Mouse (Mus musculus): ENCODE data around the gene Arl5c. TPM values are rescaled to one million over a fixed set of nuclear protein-coding genes. Genes with fewer than 3 reads are reported as not detected.
"Not testable (repeated sequence)": the region's sequence is repeated elsewhere in the genome, so short reads cannot be mapped to it uniquely, and the experiment has no call there.

The Arl5c gene
- polyA plus RNA-seq, 2 experiments: 2.4 to 6.1 TPM

GRCm38 (mm10) chr11:97953179-97953938 lies 42.6 kb downstream of the Arl5c start:
- no peak overlapping the region for H3K4me3 ChIP-seq (replicated peaks; ENCODE audit: low read length)
- no peaks in the 10 kb centered on the region for H3K27me3 ChIP-seq (ENCODE audit: control insufficient read depth, insufficient read depth, low read length)
- no peak overlapping the region for H3K9ac ChIP-seq (ENCODE audit: low read depth, low read length, severe bottlenecking)
- no peaks in the 10 kb centered on the region for H3K4me1 ChIP-seq (ENCODE audit: control insufficient read depth, insufficient read depth, low read length)
- no peak for TF ChIP-seq POLR2A (IDR thresholded peaks at IDR 0.05; ENCODE audit: borderline replicate concordance, extremely low read depth, insufficient read depth, insufficient read length)
- H3K9me3 ChIP-seq (ENCODE audit: control insufficient read depth, low read length): no peaks in the 10 kb centered on the region
- ATAC-seq (ENCODE audit: low FRiP score, low read depth): no peak
- DNase-seq (ENCODE audit: low spot score): no peak
- no peak overlapping the region for H3K4me2 ChIP-seq (replicated peaks; ENCODE audit: low read depth, low read length, severe bottlenecking)
- H3K27ac ChIP-seq (replicated peaks; ENCODE audit: low read depth, low read length): no peak overlapping the region
- 79% methylated on average over 16 of the region's 16 CpGs for WGBS
- H3K36me3 ChIP-seq (ENCODE audit: control insufficient read depth, insufficient read depth, low read length): no peaks in the 10 kb centered on the region

DNA sequence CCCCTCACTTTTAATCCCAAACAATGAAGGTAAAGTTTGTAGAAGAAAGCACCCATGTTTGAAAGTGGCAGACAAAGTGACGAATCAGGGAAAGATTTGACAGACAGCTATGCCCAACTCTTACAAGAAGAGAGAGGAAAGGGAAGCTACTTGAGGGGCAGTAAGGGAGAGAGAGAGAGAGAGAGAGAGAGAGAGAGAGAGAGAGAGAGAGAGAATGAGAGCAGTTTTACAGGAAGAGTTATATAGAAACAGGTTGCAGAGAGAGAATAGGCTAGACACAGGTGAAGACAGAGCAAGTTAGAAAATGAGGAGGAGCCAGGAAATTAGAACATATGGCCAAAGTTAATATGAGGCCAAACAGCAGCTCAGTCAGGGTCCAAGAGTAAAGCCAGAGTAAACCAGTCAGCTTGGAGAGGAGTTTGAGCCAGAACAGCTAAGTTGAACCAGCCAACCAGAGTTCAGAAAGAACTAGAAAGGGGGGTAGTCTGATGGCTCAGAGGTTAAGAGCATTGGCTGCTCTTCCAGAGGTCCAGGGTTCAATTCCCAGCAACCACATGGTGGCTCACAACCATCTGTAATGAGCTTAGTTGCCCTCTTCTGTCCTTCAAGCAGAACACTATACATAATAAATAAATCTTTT lies 43.5 kb downstream of the Arl5c start:
- Histone ChIP-seq H3K36me3 (ENCODE audit: control insufficient read depth, insufficient read depth, low read length) (no peaks in the 10 kb centered on the region), H3K4me2 (replicated peaks; ENCODE audit: low read depth, low read length, severe bottlenecking) (no peak overlapping the region), H3K27ac (replicated peaks; ENCODE audit: low read depth, low read length) (no peak overlapping the region), H3K9ac (ENCODE audit: low read depth, low read length, severe bottlenecking) (no peak overlapping the region), H3K27me3 (ENCODE audit: control insufficient read depth, insufficient read depth, low read length) (no peaks in the 10 kb centered on the region), H3K9me3 (ENCODE audit: control insufficient read depth, low read length) (no peaks in the 10 kb centered on the region), H3K4me1 (ENCODE audit: control insufficient read depth, insufficient read depth, low read length) (no peaks in the 10 kb centered on the region), H3K4me3 (replicated peaks; ENCODE audit: low read length) (no peak overlapping the region)
- ATAC-seq (ENCODE audit: low FRiP score, low read depth): no peak
- WGBS: 89% methylated on average over 1 of the region's 1 CpGs
- no peak for DNase-seq (ENCODE audit: low spot score)
- TF ChIP-seq POLR2A (IDR thresholded peaks at IDR 0.05; ENCODE audit: borderline replicate concordance, extremely low read depth, insufficient read depth, insufficient read length): no peak

DNA sequence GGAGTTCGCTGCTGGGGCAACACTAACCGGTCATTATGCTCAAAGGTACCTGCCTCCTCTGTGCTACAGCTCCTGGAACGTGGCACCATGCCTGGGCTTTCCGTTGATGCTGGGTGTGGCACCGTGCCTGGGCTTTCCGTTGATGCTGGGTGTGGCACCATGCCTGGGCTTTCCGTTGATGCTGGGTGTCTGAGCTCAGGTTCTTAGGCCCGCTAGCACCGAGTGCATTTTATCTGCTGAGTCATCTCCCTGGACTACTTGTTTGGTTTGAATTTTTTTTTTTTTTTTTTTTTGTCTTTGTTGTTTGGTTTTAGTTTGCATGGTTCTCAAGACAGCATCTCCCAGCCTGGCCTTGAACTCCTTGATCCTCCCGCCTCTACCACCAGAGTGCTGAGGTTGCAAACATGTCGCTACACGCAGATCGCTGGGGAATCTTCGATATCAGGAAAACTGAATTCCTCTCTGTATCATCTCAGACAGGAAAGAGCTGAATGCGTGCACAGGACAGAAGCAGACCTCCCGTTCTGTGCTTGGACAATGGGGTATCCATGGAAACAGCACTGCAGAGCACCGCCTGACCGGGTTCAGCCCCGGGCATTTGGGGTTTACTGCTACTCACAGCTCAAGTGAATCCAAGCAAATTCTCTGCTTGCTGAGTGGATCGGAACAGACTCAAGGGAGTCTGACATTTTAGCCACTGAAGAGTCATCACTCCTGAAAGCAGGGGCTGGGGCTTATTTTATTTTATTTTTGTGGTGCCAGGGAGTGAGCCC lies 46.1 kb downstream of the Arl5c start:
- DNase-seq (ENCODE audit: low spot score): no peak
- Histone ChIP-seq H3K9me3 (ENCODE audit: control insufficient read depth, low read length) (no peaks in the 10 kb centered on the region), H3K4me1 (ENCODE audit: control insufficient read depth, insufficient read depth, low read length) (no peaks in the 10 kb centered on the region), H3K4me3 (replicated peaks; ENCODE audit: low read length) (no peak overlapping the region), H3K4me2 (replicated peaks; ENCODE audit: low read depth, low read length, severe bottlenecking) (no peak overlapping the region), H3K36me3 (ENCODE audit: control insufficient read depth, insufficient read depth, low read length) (no peaks in the 10 kb centered on the region), H3K9ac (ENCODE audit: low read depth, low read length, severe bottlenecking) (no peak overlapping the region), H3K27me3 (ENCODE audit: control insufficient read depth, insufficient read depth, low read length) (no peaks in the 10 kb centered on the region), H3K27ac (replicated peaks; ENCODE audit: low read depth, low read length) (no peak overlapping the region)
- 61% methylated on average over 20 of the region's 20 CpGs for WGBS
- TF ChIP-seq POLR2A (IDR thresholded peaks at IDR 0.05; ENCODE audit: borderline replicate concordance, extremely low read depth, insufficient read depth, insufficient read length): no peak
- ATAC-seq (ENCODE audit: low FRiP score, low read depth): no peak

DNA sequence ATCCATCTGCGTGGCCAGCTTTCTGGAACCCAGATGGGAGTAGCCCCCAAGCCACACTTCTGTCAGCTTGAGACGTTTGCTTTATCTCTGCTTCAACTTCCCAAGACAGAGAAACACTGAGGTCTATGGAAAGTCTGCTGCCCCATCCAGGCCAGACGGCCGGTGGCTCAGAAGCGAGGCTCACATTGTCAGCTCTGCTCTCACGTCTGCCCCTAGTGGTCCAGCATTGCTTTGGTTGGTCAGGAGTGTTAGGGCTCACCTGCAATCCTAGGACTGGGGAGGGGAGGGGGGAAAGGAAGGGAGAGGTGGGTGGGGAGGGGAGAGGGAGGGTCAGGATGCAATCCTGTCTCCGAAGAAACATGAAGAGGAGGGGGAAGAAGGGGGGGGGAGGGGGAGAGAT lies 48.6 kb downstream of the Arl5c start:
- H3K4me3 ChIP-seq (replicated peaks; ENCODE audit: low read length): no peak overlapping the region
- no peaks in the 10 kb centered on the region for H3K36me3 ChIP-seq (ENCODE audit: control insufficient read depth, insufficient read depth, low read length)
- no peak for ATAC-seq (ENCODE audit: low FRiP score, low read depth)
- no peaks in the 10 kb centered on the region for H3K4me1 ChIP-seq (ENCODE audit: control insufficient read depth, insufficient read depth, low read length)
- no peaks in the 10 kb centered on the region for H3K9me3 ChIP-seq (ENCODE audit: control insufficient read depth, low read length)
- H3K4me2 ChIP-seq (replicated peaks; ENCODE audit: low read depth, low read length, severe bottlenecking): no peak overlapping the region
- WGBS: 8% methylated on average over 7 of the region's 7 CpGs
- no peak overlapping the region for H3K27ac ChIP-seq (replicated peaks; ENCODE audit: low read depth, low read length)
- TF ChIP-seq POLR2A (IDR thresholded peaks at IDR 0.05; ENCODE audit: borderline replicate concordance, extremely low read depth, insufficient read depth, insufficient read length): no peak
- DNase-seq (ENCODE audit: low spot score): peak; percentile 39
- no peak overlapping the region for H3K9ac ChIP-seq (ENCODE audit: low read depth, low read length, severe bottlenecking)
- no peaks in the 10 kb centered on the region for H3K27me3 ChIP-seq (ENCODE audit: control insufficient read depth, insufficient read depth, low read length)

GRCm38 (mm10) chr11:97945738-97946289 lies 50.2 kb downstream of the Arl5c start:
- H3K36me3 ChIP-seq (ENCODE audit: control insufficient read depth, insufficient read depth, low read length); H3K27ac ChIP-seq (replicated peaks; ENCODE audit: low read depth, low read length); H3K9ac ChIP-seq (ENCODE audit: low read depth, low read length, severe bottlenecking); DNase-seq (ENCODE audit: low spot score); H3K4me3 ChIP-seq (replicated peaks; ENCODE audit: low read length); H3K27me3 ChIP-seq (ENCODE audit: control insufficient read depth, insufficient read depth, low read length); H3K4me2 ChIP-seq (replicated peaks; ENCODE audit: low read depth, low read length, severe bottlenecking); ATAC-seq (ENCODE audit: low FRiP score, low read depth); H3K9me3 ChIP-seq (ENCODE audit: control insufficient read depth, low read length); H3K4me1 ChIP-seq (ENCODE audit: control insufficient read depth, insufficient read depth, low read length): not testable (repeated sequence)
- WGBS: 91% methylated on average over 7 of the region's 7 CpGs
